Mouse (Mus musculus): ENCODE data around the gene Anapc7. TPM values are rescaled to one million over a fixed set of nuclear protein-coding genes. Genes with fewer than 3 reads are reported as not detected.

The Anapc7 gene
- total and polyA plus RNA-seq, 3 experiments, result 39.9 to 49.7 TPM; not detected in 1

- peak; percentile 30; the same call in 1 of the 2 replicates for TF ChIP-seq POLR2AphosphoS2 (IDR thresholded peaks at IDR 0.05; ENCODE audit: low read length)
- peak; percentile 76 to 94 (median 90) for TF ChIP-seq CTCF (IDR thresholded peaks at IDR 0.05 in 2 of 3, conservative IDR thresholded peaks at IDR 0.05 in 1 of 3; ENCODE audit: control insufficient read depth in 1 of 3, insufficient read depth in 1 of 3, low read depth in 2 of 3, low read length in 3 of 3, poor library complexity in 1 of 3, severe bottlenecking in 1 of 3)
- TF ChIP-seq JUND (IDR thresholded peaks at IDR 0.05; ENCODE audit: low read depth, low read length), result no peak
- no peak for TF ChIP-seq EP300 (IDR thresholded peaks at IDR 0.05; ENCODE audit: low read depth in 1 of 2, low read length in 2 of 2)
- 0 out of 2 replicates have a peak, but pooled peaks have one; percentile 15 for TF ChIP-seq USF1 (IDR thresholded peaks at IDR 0.05; ENCODE audit: low read depth, low read length)
- TF ChIP-seq ZNF384 (IDR thresholded peaks at IDR 0.05; ENCODE audit: low read depth, low read length), result no peak
- peak; percentile 88 for TF ChIP-seq NELFE (IDR thresholded peaks at IDR 0.05; ENCODE audit: low read depth, low read length)
- TF ChIP-seq ETS1 (IDR thresholded peaks at IDR 0.05; ENCODE audit: low read depth, low read length), result peak; percentile 64; the same call in 1 of the 2 replicates
- peak; percentile 84 for TF ChIP-seq ZMIZ1 (IDR thresholded peaks at IDR 0.05; ENCODE audit: low read depth, low read length)
- no peak for TF ChIP-seq UBTF (IDR thresholded peaks at IDR 0.05; ENCODE audit: borderline replicate concordance, insufficient read depth, low read depth, low read length)
- TF ChIP-seq MXI1 (IDR thresholded peaks at IDR 0.05; ENCODE audit: low read depth, low read length), result peak; percentile 69
- peak; percentile 87 for TF ChIP-seq HCFC1 (IDR thresholded peaks at IDR 0.05; ENCODE audit: low read depth, low read length)
- TF ChIP-seq POLR2AphosphoS5 (IDR thresholded peaks at IDR 0.05; ENCODE audit: borderline replicate concordance, low read depth, low read length), result no peak
- TF ChIP-seq TAL1 (IDR thresholded peaks at IDR 0.05; ENCODE audit: low read length), result no peak
- TF ChIP-seq CHD2 (IDR thresholded peaks at IDR 0.05; ENCODE audit: low read length), result no peak
- no peak; the same call in 1 of the 2 replicates for TF ChIP-seq KAT2A (conservative IDR thresholded peaks at IDR 0.05; ENCODE audit: low read depth, low read length)
- TF ChIP-seq MAZ (IDR thresholded peaks at IDR 0.05; ENCODE audit: low read depth, low read length), result no peak; the same call in 1 of the 2 replicates
- peak; percentile 64; the same call in 1 of the 2 replicates for TF ChIP-seq TCF12 (IDR thresholded peaks at IDR 0.05; ENCODE audit: low read depth, low read length)
Observed at GRCm38 (mm10) chr5:122391786-122392180, 29.7 kb upstream of the Anapc7 start, which contains the start of gene Arpc3 (continued).

- H3K9ac ChIP-seq (ENCODE audit: control insufficient read depth, low read depth, low read length, poor library complexity, severe bottlenecking), result peak overlapping the region; percentile 89
- no peak for TF ChIP-seq NRF1 (IDR thresholded peaks at IDR 0.05; ENCODE audit: insufficient read depth, low read depth, low read length, poor library complexity, severe bottlenecking)
- TF ChIP-seq TCF12 (IDR thresholded peaks at IDR 0.05; ENCODE audit: low read depth, low read length), result peak; percentile 45
- peak; percentile 74 for TF ChIP-seq MYB (IDR thresholded peaks at IDR 0.05; ENCODE audit: low read depth, low read length)
- TF ChIP-seq ZMIZ1 (IDR thresholded peaks at IDR 0.05; ENCODE audit: low read depth, low read length), result peak; percentile 63; the same call in 1 of the 2 replicates
- no peak for TF ChIP-seq POLR2AphosphoS2 (IDR thresholded peaks at IDR 0.05; ENCODE audit: low read length)
- TF ChIP-seq CHD1 (IDR thresholded peaks at IDR 0.05; ENCODE audit: low read depth, low read length), result no peak
- no peak for TF ChIP-seq MEF2A (IDR thresholded peaks at IDR 0.05; ENCODE audit: extremely low read depth, insufficient replicate concordance, low read depth, low read length, poor library complexity, severe bottlenecking)
- no peak for TF ChIP-seq SMC3 (IDR thresholded peaks at IDR 0.05; ENCODE audit: low read depth, low read length)
- no peak for TF ChIP-seq USF1 (IDR thresholded peaks at IDR 0.05; ENCODE audit: low read depth, low read length)
- peak; percentile 45 to 62; a peak in 3 of 4 replicates for TF ChIP-seq EP300 (IDR thresholded peaks at IDR 0.05; ENCODE audit: low read depth in 1 of 2, low read length in 2 of 2)
- 0 out of 2 replicates have a peak, but pooled peaks have one; percentile 21 for TF ChIP-seq TBP (IDR thresholded peaks at IDR 0.05; ENCODE audit: low read depth, low read length)
- TF ChIP-seq GATA1 (IDR thresholded peaks at IDR 0.05; ENCODE audit: low read depth, low read length), result peak; percentile 68
- no peak; the same call in 1 of the 2 replicates for TF ChIP-seq ZKSCAN1 (IDR thresholded peaks at IDR 0.05; ENCODE audit: low read depth, low read length)
- TF ChIP-seq NELFE (IDR thresholded peaks at IDR 0.05; ENCODE audit: low read depth, low read length), result peak; percentile 20; the same call in 1 of the 2 replicates
- 0 out of 2 replicates have a peak, but pooled peaks have one; percentile 27 for TF ChIP-seq SIN3A (IDR thresholded peaks at IDR 0.05; ENCODE audit: low read length)
- TF ChIP-seq HCFC1 (IDR thresholded peaks at IDR 0.05; ENCODE audit: low read depth, low read length), result no peak
- TF ChIP-seq MYC (IDR thresholded peaks at IDR 0.05; ENCODE audit: low read depth, low read length), result no peak
- TF ChIP-seq ELF1 (IDR thresholded peaks at IDR 0.05; ENCODE audit: low read depth, low read length), result peak; percentile 11; the same call in 1 of the 2 replicates
- peak; percentile 82 for TF ChIP-seq ZNF384 (IDR thresholded peaks at IDR 0.05; ENCODE audit: low read depth, low read length)
- TF ChIP-seq POLR2AphosphoS5 (IDR thresholded peaks at IDR 0.05; ENCODE audit: borderline replicate concordance, low read depth, low read length), result no peak
- peak; percentile 15; the same call in 1 of the 2 replicates for TF ChIP-seq ETS1 (IDR thresholded peaks at IDR 0.05; ENCODE audit: low read depth, low read length)
- TF ChIP-seq POLR2A (IDR thresholded peaks at IDR 0.05; ENCODE audit: control insufficient read depth in 1 of 2, insufficient read depth in 1 of 2, low read depth in 1 of 2, low read length in 2 of 2, poor library complexity in 1 of 2), result no peak
- DNase-seq (ENCODE audit: low read depth, low spot score), result peak; percentile 63
- H3K4me1 ChIP-seq (ENCODE audit: control insufficient read depth in 1 of 2, insufficient read depth in 2 of 2, low read length in 2 of 2), result peaks cover 0 to 11% of the 10 kb centered on the region in 2 experiments; a peak in 2 of 4 replicates
- no peaks in the 10 kb centered on the region for H3K27me3 ChIP-seq (ENCODE audit: control insufficient read depth in 1 of 2, insufficient read depth in 2 of 2, low read length in 2 of 2)
- peak overlapping the region; percentile 80 to 94 for H3K4me3 ChIP-seq (ENCODE audit: control insufficient read depth in 1 of 2, insufficient read depth in 1 of 2, low read depth in 2 of 2, low read length in 2 of 2)
- H3K36me3 ChIP-seq (ENCODE audit: control insufficient read depth in 1 of 2, insufficient read depth in 2 of 2, low read length in 2 of 2), result peaks cover 4 to 7% of the 10 kb centered on the region in 2 experiments
- H3K79me2 ChIP-seq (ENCODE audit: control insufficient read depth, insufficient read depth, low read length, poor library complexity), result peaks cover 34% of the 10 kb centered on the region
- H3K9me3 ChIP-seq (replicated peaks; ENCODE audit: insufficient read depth, low read length), result no peaks in the 10 kb centered on the region
- H3K27ac ChIP-seq (ENCODE audit: control insufficient read depth, low read depth, low read length), result peak overlapping the region; percentile 74
Observed at GRCm38 (mm10) chr5:122392227-122393004, 29.1 kb upstream of the Anapc7 start.
